Mouse (Mus musculus): ENCODE data around the gene Ssh1. TPM values are rescaled to one million over a fixed set of nuclear protein-coding genes. Genes with fewer than 3 reads are reported as not detected.

Ssh1 gene
- polyA plus RNA-seq, 2 experiments: 4.9 to 6.7 TPM

- H3K9me3 ChIP-seq (ENCODE audit: control insufficient read depth, low read length): no peaks in the 10 kb centered on the region
- H3K4me3 ChIP-seq (ENCODE audit: insufficient read depth in 1 of 2, low read depth in 2 of 2, low read length in 2 of 2): no peak overlapping the region
- no peaks in the 10 kb centered on the region for H3K36me3 ChIP-seq (replicated peaks; ENCODE audit: control insufficient read depth, insufficient read depth, low read depth)
- H3K27me3 ChIP-seq (ENCODE audit: control insufficient read depth, insufficient read depth, low read length): no peaks in the 10 kb centered on the region
- WGBS (ENCODE audit: insufficient replicate concordance): 56% methylated on average over 2 of the region's 2 CpGs
- no peak overlapping the region for H3K4me2 ChIP-seq (ENCODE audit: low read depth)
- no peak overlapping the region for H3K27ac ChIP-seq
- DNase-seq (ENCODE audit: low read depth in 3 of 3, low spot score in 3 of 3) (no peak), ATAC-seq (ENCODE audit: insufficient read depth) (no peak)
- TF ChIP-seq EP300 (IDR thresholded peaks at IDR 0.05; ENCODE audit: low read depth) (no peak), CTCF (IDR thresholded peaks at IDR 0.05; ENCODE audit: low read depth) (no peak)
- H3K9ac ChIP-seq (replicated peaks): no peak overlapping the region
- peaks cover 11 to 15% of the 10 kb centered on the region in 2 experiments for H3K4me1 ChIP-seq (replicated peaks; ENCODE audit: control insufficient read depth in 2 of 2, insufficient read depth in 2 of 2, low read length in 1 of 2)
These were observed 2.8 kb upstream of the Ssh1 start for GRCm38 (mm10) chr5:113996458-113996857.

- H3K4me3 ChIP-seq (ENCODE audit: insufficient read depth in 1 of 2, low read depth in 2 of 2, low read length in 2 of 2): peak overlapping the region; percentile 81 to 92
- DNase-seq (ENCODE audit: low read depth in 3 of 3, low spot score in 3 of 3) (no peak), ATAC-seq (ENCODE audit: insufficient read depth) (peak; percentile 40)
- peak overlapping the region; percentile 94 for H3K27ac ChIP-seq
- H3K36me3 ChIP-seq (replicated peaks; ENCODE audit: control insufficient read depth, insufficient read depth, low read depth): no peaks in the 10 kb centered on the region
- no peaks in the 10 kb centered on the region for H3K9me3 ChIP-seq (ENCODE audit: control insufficient read depth, low read length)
- under 1% methylated on average over 22 of the region's 22 CpGs for WGBS (ENCODE audit: insufficient replicate concordance)
- H3K9ac ChIP-seq (replicated peaks): peak overlapping the region; percentile 91
- TF ChIP-seq CTCF (IDR thresholded peaks at IDR 0.05; ENCODE audit: low read depth): no peak
- no peak for TF ChIP-seq EP300 (IDR thresholded peaks at IDR 0.05; ENCODE audit: low read depth)
- peaks cover 30 to 41% of the 10 kb centered on the region in 2 experiments for H3K4me1 ChIP-seq (replicated peaks; ENCODE audit: control insufficient read depth in 2 of 2, insufficient read depth in 2 of 2, low read length in 1 of 2)
- H3K27me3 ChIP-seq (ENCODE audit: control insufficient read depth, insufficient read depth, low read length): no peaks in the 10 kb centered on the region
- H3K4me2 ChIP-seq (ENCODE audit: low read depth): peak overlapping the region; percentile 99
These were observed 635 bp downstream of the Ssh1 start for GRCm38 (mm10) chr5:113993031-113993486.

- Histone ChIP-seq H3K9ac (replicated peaks) (peak overlapping the region; percentile 91), H3K4me2 (ENCODE audit: low read depth) (peak overlapping the region; percentile 99), H3K27me3 (ENCODE audit: control insufficient read depth, insufficient read depth, low read length) (no peaks in the 10 kb centered on the region), H3K36me3 (replicated peaks; ENCODE audit: control insufficient read depth, insufficient read depth, low read depth) (peaks cover 2% of the 10 kb centered on the region; the same call in 1 of the 2 replicates), H3K9me3 (ENCODE audit: control insufficient read depth, low read length) (no peaks in the 10 kb centered on the region), H3K4me1 (replicated peaks; ENCODE audit: control insufficient read depth in 2 of 2, insufficient read depth in 2 of 2, low read length in 1 of 2) (peaks cover 36 to 46% of the 10 kb centered on the region in 2 experiments), H3K4me3 (ENCODE audit: insufficient read depth in 1 of 2, low read depth in 2 of 2, low read length in 2 of 2) (peak overlapping the region; percentile 81 to 92), H3K27ac (peak overlapping the region; percentile 94)
- ATAC-seq (ENCODE audit: insufficient read depth) (no peak), DNase-seq (ENCODE audit: low read depth in 3 of 3, low spot score in 3 of 3) (peak in 1 of 3 experiments; percentile 68)
- TF ChIP-seq CTCF (IDR thresholded peaks at IDR 0.05; ENCODE audit: low read depth): no peak
- TF ChIP-seq EP300 (IDR thresholded peaks at IDR 0.05; ENCODE audit: low read depth): no peak
- WGBS (ENCODE audit: insufficient replicate concordance): 2% methylated on average over 12 of the region's 12 CpGs
These were observed 1.3 kb downstream of the Ssh1 start for GRCm38 (mm10) chr5:113992339-113992831.

GRCm38 (mm10) chr5:113991141-113991540, 2.6 kb downstream of the Ssh1 start:
- no peak overlapping the region for H3K9ac ChIP-seq (replicated peaks)
- DNase-seq (ENCODE audit: low read depth in 3 of 3, low spot score in 3 of 3): no peak
- WGBS (ENCODE audit: insufficient replicate concordance): 82% methylated on average over 7 of the region's 7 CpGs
- no peak for ATAC-seq (ENCODE audit: insufficient read depth)
- H3K4me2 ChIP-seq (ENCODE audit: low read depth): no peak overlapping the region
- no peak overlapping the region for H3K4me3 ChIP-seq (ENCODE audit: insufficient read depth in 1 of 2, low read depth in 2 of 2, low read length in 2 of 2)
- no peaks in the 10 kb centered on the region for H3K9me3 ChIP-seq (ENCODE audit: control insufficient read depth, low read length)
- H3K36me3 ChIP-seq (replicated peaks; ENCODE audit: control insufficient read depth, insufficient read depth, low read depth): peaks cover 2% of the 10 kb centered on the region; the same call in 1 of the 2 replicates
- H3K4me1 ChIP-seq (replicated peaks; ENCODE audit: control insufficient read depth in 2 of 2, insufficient read depth in 2 of 2, low read length in 1 of 2): peaks cover 46 to 58% of the 10 kb centered on the region in 2 experiments
- no peaks in the 10 kb centered on the region for H3K27me3 ChIP-seq (ENCODE audit: control insufficient read depth, insufficient read depth, low read length)
- no peak overlapping the region for H3K27ac ChIP-seq
- TF ChIP-seq EP300 (IDR thresholded peaks at IDR 0.05; ENCODE audit: low read depth): no peak
- TF ChIP-seq CTCF (IDR thresholded peaks at IDR 0.05; ENCODE audit: low read depth): no peak

GRCm38 (mm10) chr5:113990593-113990992, 3.1 kb downstream of the Ssh1 start:
- H3K4me1 ChIP-seq (replicated peaks; ENCODE audit: control insufficient read depth in 2 of 2, insufficient read depth in 2 of 2, low read length in 1 of 2): peaks cover 52 to 63% of the 10 kb centered on the region in 2 experiments
- peaks cover 2% of the 10 kb centered on the region; the same call in 1 of the 2 replicates for H3K36me3 ChIP-seq (replicated peaks; ENCODE audit: control insufficient read depth, insufficient read depth, low read depth)
- H3K4me2 ChIP-seq (ENCODE audit: low read depth): peak overlapping the region; percentile 82
- H3K27ac ChIP-seq: peak overlapping the region; percentile 87
- H3K27me3 ChIP-seq (ENCODE audit: control insufficient read depth, insufficient read depth, low read length): no peaks in the 10 kb centered on the region
- TF ChIP-seq CTCF (IDR thresholded peaks at IDR 0.05; ENCODE audit: low read depth) (peak; percentile 59), EP300 (IDR thresholded peaks at IDR 0.05; ENCODE audit: low read depth) (no peak)
- peak overlapping the region; percentile 78 for H3K9ac ChIP-seq (replicated peaks)
- DNase-seq (ENCODE audit: low read depth in 3 of 3, low spot score in 3 of 3): no peak
- H3K9me3 ChIP-seq (ENCODE audit: control insufficient read depth, low read length): no peaks in the 10 kb centered on the region
- no peak for ATAC-seq (ENCODE audit: insufficient read depth)
- 83% methylated on average over 5 of the region's 5 CpGs for WGBS (ENCODE audit: insufficient replicate concordance)
- no peak overlapping the region for H3K4me3 ChIP-seq (ENCODE audit: insufficient read depth in 1 of 2, low read depth in 2 of 2, low read length in 2 of 2)
